Mouse (Mus musculus) midbrain, embryonic 14.5 days (tissue): ENCODE measurements around the gene Nop9. TPM values are rescaled to one million over a fixed set of nuclear protein-coding genes. Genes with fewer than 3 reads are reported as not detected.

ENCODE experiments used
- ATAC-seq: fragments of 200-750 bp; cut with Nextera tagmentation; 2 replicates; pipeline ENCODE4 v1.8.0; 2017; ENCODE audit warnings: moderate number of reproducible peaks, moderate library complexity; ENCODE audit not compliant: low FRiP score, low TSS enrichment
- DNase-seq: peaks from one replicate; pipeline ENCODE4 v3.0.0-alpha.2; 2015
- H3K27ac ChIP-seq: fragments of 300-500 bp; sonication (generic); replicated peaks from 2 replicates; pipeline ENCODE4 v1.5.1; 2014; ENCODE audit warnings: mild to moderate bottlenecking, low read depth, low read length, moderate library complexity
- H3K27me3 ChIP-seq: fragments of 300-500 bp; sonication (generic); 2 replicates; pipeline ENCODE4 v1.6.1; 2014; ENCODE audit warnings: low read length, control low read depth, mixed read lengths; ENCODE audit not compliant: control insufficient read depth, insufficient read depth
- H3K36me3 ChIP-seq: fragments of 300-500 bp; sonication (generic); 2 replicates; pipeline ENCODE4 v1.6.1; 2014; ENCODE audit warnings: low read length, control low read depth; ENCODE audit not compliant: control insufficient read depth, insufficient read depth
- H3K4me1 ChIP-seq: fragments of 300-500 bp; sonication (generic); 2 replicates; pipeline ENCODE4 v1.6.1; 2014; ENCODE audit warnings: mild to moderate bottlenecking, antibody characterized with exemption, low read length, control low read depth; ENCODE audit not compliant: control insufficient read depth, insufficient read depth
- H3K4me2 ChIP-seq: fragments of 300-500 bp; sonication (generic); 2 replicates; pipeline ENCODE4 v1.6.1; 2014; ENCODE audit warnings: mild to moderate bottlenecking, low read length, moderate library complexity
- H3K4me3 ChIP-seq: fragments of 300-500 bp; sonication (generic); replicated peaks from 2 replicates; pipeline ENCODE4 v1.5.1; 2014; ENCODE audit warnings: low read depth, low read length
- H3K9ac ChIP-seq: fragments of 300-500 bp; sonication (generic); replicated peaks from 2 replicates; pipeline ENCODE4 v1.6.1; 2014; ENCODE audit warnings: mild to moderate bottlenecking, low read length, moderate library complexity
- H3K9me3 ChIP-seq: fragments of 300-500 bp; sonication (generic); 2 replicates; pipeline ENCODE4 v1.6.1; 2016; ENCODE audit warnings: low read length, control low read depth, mixed read lengths; ENCODE audit not compliant: control insufficient read depth
- WGBS: fragments of 180-500 bp; shearing (Covaris S2); extraction: QIAGEN DNeasy Blood & Tissue Kit; methylation state at CpG from one replicate; pipeline ENCODE4 v1.1.7; 2014; 5-methylcytosine and 5-hydroxymethylcytosine counted together
- polyA plus RNA-seq: library from polyadenylated mRNA; unstranded; fragments of >200 nt; fragmentation: Nextera tagmentation; extraction: Ambion mirVana; gene quantifications from 2 replicates; pipeline ENCODE4 v1.2.1, GENCODE M21; 2014

Nop9 gene
- polyA plus RNA-seq, 1 experiment from 2014 or later: 31.2 TPM

- Histone ChIP-seq H3K4me1 (peaks cover 6% of the 10 kb centered on the region), H3K36me3 (peaks cover 27% of the 10 kb centered on the region), H3K27me3 (no peaks in the 10 kb centered on the region), H3K9ac (peak within 1 kb of the TSS; percentile 75), H3K9me3 (no peaks in the 10 kb centered on the region), H3K4me3 (peak within 1 kb of the TSS; percentile 73), H3K4me2 (peak within 1 kb of the TSS; percentile 67), H3K27ac (peak within 1 kb of the TSS; percentile 81)
- under 1% methylated on average over 50 of the region's 50 CpGs for WGBS
- ATAC-seq (peak; percentile 96), DNase-seq (peak; percentile 97)
Measured at GRCm38 (mm10) chr14:55721700-55722437, 23.6 kb upstream of the Nop9 start, which contains the start of gene Rabggta. TSS of gene Rabggta (minus strand) at chr14:55722263.

- DNase-seq: no peak
- ATAC-seq: 0 out of 2 replicates have a peak, but pooled peaks have one; percentile 9
- Histone ChIP-seq H3K4me2 (peak overlapping the region; percentile 67), H3K27ac (peak overlapping the region; percentile 81), H3K27me3 (no peaks in the 10 kb centered on the region), H3K4me3 (peak overlapping the region; percentile 73), H3K4me1 (peaks cover 6% of the 10 kb centered on the region), H3K9ac (peak overlapping the region; percentile 75), H3K9me3 (no peaks in the 10 kb centered on the region), H3K36me3 (peaks cover 21% of the 10 kb centered on the region)
- 47% methylated on average over 8 of the region's 8 CpGs for WGBS
Measured at GRCm38 (mm10) chr14:55722438-55722945, 23.0 kb upstream of the Nop9 start.

GRCm38 (mm10) chr14:55723433-55723832 lies 22.1 kb upstream of the Nop9 start:
- Histone ChIP-seq H3K4me1 (peaks cover 6% of the 10 kb centered on the region), H3K9ac (no peak overlapping the region)

GRCm38 (mm10) chr14:55724411-55724871 lies 21.1 kb upstream of the Nop9 start:
- no peak overlapping the region for H3K4me2 ChIP-seq
- no peak overlapping the region for H3K9ac ChIP-seq
- H3K4me1 ChIP-seq: peaks cover 6% of the 10 kb centered on the region
- WGBS: 77% methylated on average over 8 of the region's 8 CpGs
- H3K4me3 ChIP-seq: no peak overlapping the region
- H3K9me3 ChIP-seq: no peaks in the 10 kb centered on the region
- no peak overlapping the region for H3K27ac ChIP-seq
- ATAC-seq (no peak), DNase-seq (no peak)
- 0 out of 2 replicates have a peak, but pooled peaks cover 3% of the 10 kb centered on the region for H3K36me3 ChIP-seq
- H3K27me3 ChIP-seq: no peaks in the 10 kb centered on the region

More at GRCm38 (mm10) chr14:55723433-55723832, 22.1 kb upstream of the Nop9 start:
- no peaks in the 10 kb centered on the region for H3K27me3 ChIP-seq
- DNase-seq: no peak
- no peak overlapping the region for H3K4me3 ChIP-seq
- 91% methylated on average over 7 of the region's 7 CpGs for WGBS
- H3K4me2 ChIP-seq: no peak overlapping the region
- no peak overlapping the region for H3K27ac ChIP-seq
- no peaks in the 10 kb centered on the region for H3K9me3 ChIP-seq
- no peak for ATAC-seq
- H3K36me3 ChIP-seq: peaks cover 13% of the 10 kb centered on the region

- H3K9ac ChIP-seq: no peak overlapping the region
- no peaks in the 10 kb centered on the region for H3K27me3 ChIP-seq
- H3K9me3 ChIP-seq: no peaks in the 10 kb centered on the region
- H3K4me2 ChIP-seq: no peak overlapping the region
- ATAC-seq (no peak), DNase-seq (no peak)
- no peak overlapping the region for H3K4me3 ChIP-seq
- H3K36me3 ChIP-seq: no peaks in the 10 kb centered on the region
- H3K4me1 ChIP-seq: peaks cover 3% of the 10 kb centered on the region
- no peak overlapping the region for H3K27ac ChIP-seq
Measured at GRCm38 (mm10) chr14:55726261-55726660, 19.2 kb upstream of the Nop9 start.

- H3K9me3 ChIP-seq: no peaks in the 10 kb centered on the region
- no peak overlapping the region for H3K4me2 ChIP-seq
- no peaks in the 10 kb centered on the region for H3K4me1 ChIP-seq
- no peak overlapping the region for H3K4me3 ChIP-seq
- no peak for DNase-seq
- WGBS: 78% methylated on average over 8 of the region's 8 CpGs
- no peaks in the 10 kb centered on the region for H3K36me3 ChIP-seq
- no peaks in the 10 kb centered on the region for H3K27me3 ChIP-seq
- ATAC-seq: no peak
- no peak overlapping the region for H3K27ac ChIP-seq
- no peak overlapping the region for H3K9ac ChIP-seq
Measured at GRCm38 (mm10) chr14:55727889-55728685, 17.4 kb upstream of the Nop9 start.

- H3K27me3 ChIP-seq: no peaks in the 10 kb centered on the region
- DNase-seq: no peak
Measured at GRCm38 (mm10) chr14:55730116-55730515, 15.4 kb upstream of the Nop9 start.

GRCm38 (mm10) chr14:55730531-55731032 lies 14.9 kb upstream of the Nop9 start:
- no peak overlapping the region for H3K4me2 ChIP-seq
- H3K27ac ChIP-seq: no peak overlapping the region
- no peaks in the 10 kb centered on the region for H3K36me3 ChIP-seq
- no peak overlapping the region for H3K4me3 ChIP-seq
- 83% methylated on average over 7 of the region's 7 CpGs for WGBS
- H3K9ac ChIP-seq: no peak overlapping the region
- no peak for DNase-seq
- H3K9me3 ChIP-seq: no peaks in the 10 kb centered on the region
- no peaks in the 10 kb centered on the region for H3K4me1 ChIP-seq
- no peaks in the 10 kb centered on the region for H3K27me3 ChIP-seq
- ATAC-seq: no peak

More at GRCm38 (mm10) chr14:55730116-55730515, 15.4 kb upstream of the Nop9 start:
- WGBS: 77% methylated on average over 7 of the region's 7 CpGs
- H3K27ac ChIP-seq: no peak overlapping the region
- H3K9me3 ChIP-seq: no peaks in the 10 kb centered on the region
- H3K4me2 ChIP-seq: no peak overlapping the region
- no peak overlapping the region for H3K9ac ChIP-seq
- H3K4me3 ChIP-seq: no peak overlapping the region
- H3K36me3 ChIP-seq: no peaks in the 10 kb centered on the region
- H3K4me1 ChIP-seq: no peaks in the 10 kb centered on the region
- ATAC-seq: no peak
